Mouse (Mus musculus): ENCODE data around the gene Vat1. TPM values are rescaled to one million over a fixed set of nuclear protein-coding genes. Genes with fewer than 3 reads are reported as not detected.

The Vat1 gene
- polyA plus RNA-seq, 1 experiment from 2014 or later, result 8.8 TPM

GRCm38 (mm10) chr11:101465101-101465868, 745 bp downstream of the Vat1 start:
- Histone ChIP-seq H3K27me3 (peaks cover 66% of the 10 kb centered on the region), H3K9me3 (replicated peaks) (no peaks in the 10 kb centered on the region), H3K9ac (peak overlapping the region; percentile 70), H3K4me3 (replicated peaks) (peak overlapping the region; percentile 69), H3K36me3 (peaks cover 7% of the 10 kb centered on the region), H3K4me1 (replicated peaks) (peaks cover 73% of the 10 kb centered on the region), H3K27ac (peak overlapping the region; percentile 60), H3K4me2 (peak overlapping the region; percentile 97)
- ATAC-seq (ENCODE audit: low read depth) (peak; percentile 37), DNase-seq (peak; percentile 42)
- under 1% methylated on average over 51 of the region's 51 CpGs for WGBS (ENCODE audit: insufficient replicate concordance)

- Histone ChIP-seq H3K27me3 (peaks cover 60% of the 10 kb centered on the region), H3K27ac (peak within 1 kb of the TSS; percentile 60), H3K36me3 (peaks cover 16% of the 10 kb centered on the region), H3K4me3 (replicated peaks) (peak within 1 kb of the TSS; percentile 69), H3K4me2 (peak within 1 kb of the TSS; percentile 97), H3K9ac (peak within 1 kb of the TSS; percentile 70), H3K9me3 (replicated peaks) (no peaks in the 10 kb centered on the region), H3K4me1 (replicated peaks) (peaks cover 77% of the 10 kb centered on the region)
- ATAC-seq (ENCODE audit: low read depth), result no peak
- no peak for DNase-seq
- WGBS (ENCODE audit: insufficient replicate concordance), result 11% methylated on average over 12 of the region's 12 CpGs
Measured at GRCm38 (mm10) chr11:101464211-101465100, 1.6 kb downstream of the Vat1 start, which contains the start of gene Rnd2. Gene Rnd2, plus strand, starts transcription at chr11:101464999.

GRCm38 (mm10) chr11:101462583-101463440, 3.2 kb downstream of the Vat1 start:
- no peaks in the 10 kb centered on the region for H3K9me3 ChIP-seq (replicated peaks)
- no peak for DNase-seq
- 22% methylated on average over 13 of the region's 13 CpGs for WGBS (ENCODE audit: insufficient replicate concordance)
- ATAC-seq (ENCODE audit: low read depth), result no peak
- no peak overlapping the region for H3K27ac ChIP-seq
- peaks cover 32% of the 10 kb centered on the region for H3K36me3 ChIP-seq
- peaks cover 44% of the 10 kb centered on the region for H3K27me3 ChIP-seq
- no peak overlapping the region for H3K4me3 ChIP-seq (replicated peaks)
- peak overlapping the region; percentile 97 for H3K4me2 ChIP-seq
- peaks cover 71% of the 10 kb centered on the region for H3K4me1 ChIP-seq (replicated peaks)
- H3K9ac ChIP-seq, result 0 out of 2 replicates have a peak overlapping the region, but pooled peaks have one; percentile 9

- DNase-seq (no peak), ATAC-seq (ENCODE audit: low read depth) (no peak)
- peaks cover 38% of the 10 kb centered on the region for H3K27me3 ChIP-seq
- peaks cover 65% of the 10 kb centered on the region for H3K4me1 ChIP-seq (replicated peaks)
- no peak overlapping the region for H3K4me3 ChIP-seq (replicated peaks)
- H3K36me3 ChIP-seq, result peaks cover 39% of the 10 kb centered on the region
- H3K9ac ChIP-seq, result no peak overlapping the region
- no peak overlapping the region for H3K4me2 ChIP-seq
- WGBS (ENCODE audit: insufficient replicate concordance), result 82% methylated on average over 14 of the region's 14 CpGs
- H3K27ac ChIP-seq, result no peak overlapping the region
- no peaks in the 10 kb centered on the region for H3K9me3 ChIP-seq (replicated peaks)
Measured at GRCm38 (mm10) chr11:101462141-101462540, 3.9 kb downstream of the Vat1 start.

GRCm38 (mm10) chr11:101460321-101460720, 5.7 kb downstream of the Vat1 start:
- Histone ChIP-seq H3K4me2 (no peak overlapping the region), H3K9me3 (replicated peaks) (no peaks in the 10 kb centered on the region), H3K36me3 (peaks cover 48% of the 10 kb centered on the region), H3K9ac (no peak overlapping the region), H3K27me3 (peaks cover 19% of the 10 kb centered on the region), H3K4me3 (replicated peaks) (no peak overlapping the region), H3K27ac (no peak overlapping the region), H3K4me1 (replicated peaks) (peaks cover 55% of the 10 kb centered on the region)
- 88% methylated on average over 15 of the region's 15 CpGs for WGBS (ENCODE audit: insufficient replicate concordance)
- ATAC-seq (ENCODE audit: low read depth) (no peak), DNase-seq (no peak)

GRCm38 (mm10) chr11:101459716-101460115, 6.3 kb downstream of the Vat1 start:
- WGBS (ENCODE audit: insufficient replicate concordance), result 78% methylated on average over 6 of the region's 6 CpGs
- no peaks in the 10 kb centered on the region for H3K9me3 ChIP-seq (replicated peaks)
- 0 out of 2 replicates have a peak, but pooled peaks have one; percentile 14 for ATAC-seq (ENCODE audit: low read depth)
- H3K9ac ChIP-seq, result no peak overlapping the region
- H3K27me3 ChIP-seq, result peaks cover 13% of the 10 kb centered on the region
- no peak overlapping the region for H3K4me3 ChIP-seq (replicated peaks)
- no peak overlapping the region for H3K27ac ChIP-seq
- H3K36me3 ChIP-seq, result peaks cover 48% of the 10 kb centered on the region
- H3K4me2 ChIP-seq, result no peak overlapping the region
- peaks cover 49% of the 10 kb centered on the region for H3K4me1 ChIP-seq (replicated peaks)
- DNase-seq, result no peak

GRCm38 (mm10) chr11:101458217-101458616, 7.8 kb downstream of the Vat1 start:
- DNase-seq (no peak), ATAC-seq (ENCODE audit: low read depth) (no peak)
- Histone ChIP-seq H3K27me3 (no peaks in the 10 kb centered on the region), H3K4me3 (replicated peaks) (no peak overlapping the region), H3K27ac (no peak overlapping the region), H3K9me3 (replicated peaks) (no peaks in the 10 kb centered on the region), H3K9ac (no peak overlapping the region), H3K4me2 (no peak overlapping the region), H3K36me3 (peaks cover 48% of the 10 kb centered on the region), H3K4me1 (replicated peaks) (peaks cover 34% of the 10 kb centered on the region)
- WGBS (ENCODE audit: insufficient replicate concordance), result 82% methylated on average over 12 of the region's 12 CpGs

- H3K4me1 ChIP-seq (replicated peaks), result peaks cover 29% of the 10 kb centered on the region
- DNase-seq (no peak), ATAC-seq (ENCODE audit: low read depth) (no peak)
- H3K9ac ChIP-seq, result no peak overlapping the region
- no peak overlapping the region for H3K4me2 ChIP-seq
- H3K36me3 ChIP-seq, result peaks cover 48% of the 10 kb centered on the region
- H3K9me3 ChIP-seq (replicated peaks), result no peaks in the 10 kb centered on the region
- no peak overlapping the region for H3K27ac ChIP-seq
- no peak overlapping the region for H3K4me3 ChIP-seq (replicated peaks)
- no peaks in the 10 kb centered on the region for H3K27me3 ChIP-seq
- WGBS (ENCODE audit: insufficient replicate concordance), result 79% methylated on average over 9 of the region's 9 CpGs
Measured at GRCm38 (mm10) chr11:101457631-101458030, 8.4 kb downstream of the Vat1 start.

GRCm38 (mm10) chr11:101455627-101456026, 10.4 kb downstream of the Vat1 start:
- H3K36me3 ChIP-seq, result peaks cover 44% of the 10 kb centered on the region
- no peaks in the 10 kb centered on the region for H3K9me3 ChIP-seq (replicated peaks)
- H3K4me1 ChIP-seq (replicated peaks), result peaks cover 43% of the 10 kb centered on the region
- no peak for DNase-seq
- H3K4me2 ChIP-seq, result no peak overlapping the region
- no peak overlapping the region for H3K9ac ChIP-seq
- no peak overlapping the region for H3K4me3 ChIP-seq (replicated peaks)
- H3K27me3 ChIP-seq, result no peaks in the 10 kb centered on the region
- no peak for ATAC-seq (ENCODE audit: low read depth)
- H3K27ac ChIP-seq, result no peak overlapping the region
- 81% methylated on average over 7 of the region's 7 CpGs for WGBS (ENCODE audit: insufficient replicate concordance)

- no peak overlapping the region for H3K4me3 ChIP-seq (replicated peaks)
- H3K4me1 ChIP-seq (replicated peaks), result peaks cover 47% of the 10 kb centered on the region
- no peak overlapping the region for H3K27ac ChIP-seq
- H3K9ac ChIP-seq, result no peak overlapping the region
- H3K4me2 ChIP-seq, result no peak overlapping the region
- peaks cover 35% of the 10 kb centered on the region for H3K36me3 ChIP-seq
- DNase-seq (no peak), ATAC-seq (ENCODE audit: low read depth) (no peak)
- H3K9me3 ChIP-seq (replicated peaks), result no peaks in the 10 kb centered on the region
- 79% methylated on average over 6 of the region's 6 CpGs for WGBS (ENCODE audit: insufficient replicate concordance)
- H3K27me3 ChIP-seq, result no peaks in the 10 kb centered on the region
Measured at GRCm38 (mm10) chr11:101454702-101455101, 11.3 kb downstream of the Vat1 start.
